Mouse (Mus musculus) small intestine, adult 10 weeks (tissue): Measurements from ENCODE around the gene Olfr1209. TPM values are rescaled to one million over a fixed set of nuclear protein-coding genes. Genes with fewer than 3 reads are reported as not detected.

Experiments used
- polyA plus RNA-seq: library from polyadenylated mRNA; stranded (reverse); fragments of 350-450 nt; fragmentation: Illumina TruSeq; extraction: RNeasy Lipid Tissue Mini Kit (QIAGEN cat#74804); gene quantifications from one replicate; pipeline ENCODE4 v1.2.3, GENCODE M21; 2014; ENCODE audit warnings: low replicate concordance

Olfr1209 gene
- not detected for polyA plus RNA-seq

DNA sequence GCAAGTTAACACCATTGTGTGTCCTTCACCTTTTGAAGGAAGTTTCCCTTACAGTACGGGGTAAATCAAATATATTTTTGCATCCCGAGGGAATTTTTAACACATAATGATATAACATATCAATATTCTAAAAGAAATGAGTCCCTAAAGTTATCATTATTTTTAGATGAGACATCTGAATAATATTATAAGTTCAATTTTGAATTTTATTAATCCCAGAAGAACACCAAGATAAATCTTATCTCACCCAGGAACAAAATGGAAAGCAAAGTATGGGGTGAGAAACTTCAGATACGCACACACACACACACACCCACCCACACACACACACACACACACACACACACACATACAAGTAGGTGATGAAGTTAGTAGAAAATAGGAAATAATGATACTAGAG, at the start of gene Olfr1209:
Olfr1209 (minus strand) TSS at position 101 of the 400 bp plus-strand sequence.

DNA sequence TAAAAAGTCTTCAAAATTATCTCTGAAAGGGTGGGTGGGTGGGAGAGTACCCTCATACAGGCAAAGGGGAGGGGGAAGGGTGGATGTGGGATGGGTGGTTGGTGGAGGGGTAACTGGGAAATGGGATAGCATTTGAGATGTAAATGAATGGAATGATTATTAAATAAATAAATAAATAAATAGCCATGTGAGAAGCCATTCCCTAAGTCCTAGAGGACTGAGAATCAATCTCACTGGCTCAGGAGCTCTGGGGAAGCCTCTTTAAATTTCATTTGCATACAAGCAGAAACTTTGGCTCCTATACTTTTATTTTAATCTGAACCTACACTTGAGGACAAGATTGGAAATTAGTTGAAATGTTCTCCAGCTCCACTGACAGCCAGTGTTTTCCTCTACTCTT, 38.7 kb upstream of the Olfr1209 start, which contains the start of gene Olfr1212:
Olfr1212 (plus strand) TSS at position 301 of the 400 bp plus-strand sequence.

DNA sequence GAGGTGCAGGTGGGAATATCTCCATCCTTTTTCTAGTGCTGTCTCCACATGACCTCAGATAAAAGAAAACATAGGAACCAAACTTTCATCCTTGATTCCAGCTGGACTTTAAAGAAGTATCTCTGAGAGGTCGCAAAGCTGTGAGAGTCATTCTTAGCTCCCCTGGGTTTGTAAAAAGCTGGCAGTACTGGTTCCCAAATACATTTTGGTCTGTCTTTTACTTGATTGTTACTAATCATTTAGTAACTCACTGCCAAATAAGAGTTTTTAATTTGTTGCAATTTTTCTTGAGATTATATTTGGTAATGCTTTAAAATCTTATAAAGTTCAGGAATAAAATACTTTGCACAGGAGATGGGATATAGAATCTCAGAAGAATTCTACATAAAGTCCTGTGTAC, 23.1 kb upstream of the Olfr1209 start, which contains the start of gene Olfr1211:
Olfr1211 (minus strand) TSS at position 101 of the 400 bp plus-strand sequence.

DNA sequence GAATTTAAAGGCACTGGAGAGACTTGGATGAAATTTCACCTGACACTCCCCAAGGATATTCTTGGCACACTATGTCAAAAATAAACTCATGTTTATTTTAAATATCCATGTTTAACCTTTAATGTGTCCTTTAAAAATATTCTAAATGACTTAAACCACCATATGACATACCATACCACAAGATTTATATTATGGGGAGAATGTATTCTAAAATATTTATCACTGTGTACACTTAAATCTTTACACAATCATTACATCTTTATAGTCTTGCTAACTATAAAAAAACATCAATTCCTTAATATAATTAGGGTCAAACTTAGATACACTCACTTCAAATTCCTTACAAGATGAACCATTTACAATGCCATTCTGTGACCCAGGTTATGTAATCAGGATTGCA, 12.7 kb downstream of the Olfr1209 start, which contains the start of gene Olfr1208:
Olfr1208 (minus strand) TSS at position 101 of the 400 bp plus-strand sequence.

DNA sequence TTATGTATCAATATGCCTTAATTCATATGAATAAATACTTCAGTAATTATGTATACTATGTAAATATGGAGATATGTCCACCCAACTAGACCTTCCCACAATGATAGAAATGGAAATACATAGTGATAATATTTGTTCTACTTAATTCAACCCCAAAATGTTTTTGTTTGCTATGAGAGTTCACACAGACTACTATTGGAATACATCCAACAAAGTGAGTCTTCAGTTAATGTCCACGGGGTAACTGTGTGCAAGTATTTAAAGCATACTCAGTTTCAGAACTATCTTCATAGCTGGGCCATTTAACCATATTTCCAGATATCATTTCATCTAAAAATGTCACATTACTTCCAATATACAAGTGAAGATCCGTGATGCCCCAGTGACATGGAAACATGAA, 52.0 kb downstream of the Olfr1209 start, which contains the start of gene Olfr1206:
Olfr1206 (plus strand) TSS at position 301 of the 400 bp plus-strand sequence.

Other genes with a start within 250 kb of the Olfr1209 start
- gene Olfr1193, start 239.5 kb downstream of the Olfr1209 start, polyA plus RNA-seq, result not detected
- not detected for gene Olfr1195, start 226.0 kb downstream of the Olfr1209 start, polyA plus RNA-seq
- not detected for gene Olfr1196, start 210.6 kb downstream of the Olfr1209 start, polyA plus RNA-seq
- gene Olfr1197, start 182.8 kb downstream of the Olfr1209 start, polyA plus RNA-seq, result not detected
- gene Olfr1198, start 163.8 kb downstream of the Olfr1209 start, polyA plus RNA-seq, result not detected
- not detected for gene Olfr1199, start 154.7 kb downstream of the Olfr1209 start, polyA plus RNA-seq
- gene Olfr1200, start 144.7 kb downstream of the Olfr1209 start, polyA plus RNA-seq, result not detected
- not detected for gene Olfr1201, start 122.1 kb downstream of the Olfr1209 start, polyA plus RNA-seq
- not detected for gene Olfr1202, start 100.7 kb downstream of the Olfr1209 start, polyA plus RNA-seq
- not detected for gene Olfr1205, start 85.4 kb downstream of the Olfr1209 start, polyA plus RNA-seq
- not detected for gene Olfr1204, start 65.9 kb downstream of the Olfr1209 start, polyA plus RNA-seq
- gene Olfr1206, start 51.9 kb downstream of the Olfr1209 start, polyA plus RNA-seq, result not detected
- not detected for gene Olfr1208, start 12.8 kb downstream of the Olfr1209 start, polyA plus RNA-seq
- gene Olfr1211, start 23.0 kb upstream of the Olfr1209 start, polyA plus RNA-seq, result not detected
- gene Olfr1212, start 38.8 kb upstream of the Olfr1209 start, polyA plus RNA-seq, result not detected
- not detected for gene Gm13762, start 65.1 kb upstream of the Olfr1209 start, polyA plus RNA-seq
- not detected for gene Olfr1214, start 77.5 kb upstream of the Olfr1209 start, polyA plus RNA-seq
- not detected for gene Olfr1215, start 91.8 kb upstream of the Olfr1209 start, polyA plus RNA-seq
- gene Olfr1216, start 103.2 kb upstream of the Olfr1209 start, polyA plus RNA-seq, result not detected
- gene Olfr1217, start 116.9 kb upstream of the Olfr1209 start, polyA plus RNA-seq, result not detected
- not detected for gene Olfr1218, start 146.0 kb upstream of the Olfr1209 start, polyA plus RNA-seq
- gene Olfr1219, start 168.4 kb upstream of the Olfr1209 start, polyA plus RNA-seq, result not detected
- not detected for gene Olfr1220, start 191.7 kb upstream of the Olfr1209 start, polyA plus RNA-seq
- gene Olfr1221, start 202.1 kb upstream of the Olfr1209 start, polyA plus RNA-seq, result not detected
- gene Olfr1222, start 217.9 kb upstream of the Olfr1209 start, polyA plus RNA-seq, result not detected
- not detected for gene Olfr1223, start 236.4 kb upstream of the Olfr1209 start, polyA plus RNA-seq
- not detected for gene Olfr1224-ps1, start 248.9 kb upstream of the Olfr1209 start, polyA plus RNA-seq